Comparison of ENCODE assay signal across 31 mouse cellular contexts in genomic region chr16:94736462-94737358, GRCm38 (mm10).
DNase-seq lines count a peak whose midpoint lies in the region; ATAC-seq and TF ChIP-seq lines count a peak whose summit lies in the region.
"Had no signal": no experiment of that assay in that cellular context is flagged by ENCODE, and none has a peak within 500 bp of the region (broad histone marks: within the 10 kb centered on the region; RNA-seq: fewer than 3 reads in every experiment).

No protein-coding gene starts in this region.

- no peak for TF ChIP-seq CTCF in embryonic fibroblast, embryonic 13.5 days (IDR thresholded peaks at IDR 0.05; ENCODE audit: borderline replicate concordance, insufficient read depth, low read length)

- no peak overlapping the region for H3K27ac ChIP-seq in embryonic facial prominence, embryonic 14.5 days (replicated peaks; ENCODE audit: low read depth, low read length)
- no peak overlapping the region for H3K27ac ChIP-seq in embryonic facial prominence, embryonic 10.5 days (replicated peaks)
- H3K27ac ChIP-seq in heart, embryonic 16.5 days (ENCODE audit: low read length): peak overlapping the region; percentile 37
- H3K27ac ChIP-seq in embryonic fibroblast, embryonic 13.5 days (ENCODE audit: insufficient read depth, low read length): peak overlapping the region; percentile 48
- H3K27ac ChIP-seq: embryonic facial prominence, embryonic 13.5 days; forebrain, embryonic 15.5 days; hindbrain, embryonic 13.5 days; kidney, postnatal 0 days; liver, embryonic 15.5 days; neural tube, embryonic 13.5 days had no signal

- WGBS in embryonic facial prominence, embryonic 14.5 days: 72% methylated on average over 8 of the region's 8 CpGs
- WGBS in embryonic facial prominence, embryonic 10.5 days: 87% methylated on average over 8 of the region's 8 CpGs
- WGBS in heart, embryonic 16.5 days: 50% methylated on average over 8 of the region's 8 CpGs

- peak; percentile 30 for DNase-seq in embryonic facial prominence, embryonic 14.5 days (ENCODE audit: low spot score)
- no peak for DNase-seq in embryonic facial prominence, embryonic 10.5 days (ENCODE audit: low spot score)
- DNase-seq in heart, postnatal 14 days: no peak
- peak; percentile 30 for DNase-seq in Muller cell, postnatal 12 days (ENCODE audit: inconsistent ontology term)
- no peak for DNase-seq in spleen, postnatal 14 days (ENCODE audit: low spot score in 2 of 2)
- DNase-seq: adrenal gland, postnatal 14 days; cerebellum, adult 11 months; cerebellum, adult 9-11 months; embryo, embryonic 11 days; gastrocnemius, postnatal 25 days; heart, postnatal 10 days; kidney, adult 8-10 months; kidney, postnatal 4 days; layer of hippocampus, postnatal 36 days; lung, embryonic 14.5 days; lung, postnatal 14 days; right cerebral cortex, postnatal 4 days; thymus, adult 2 months; thymus, postnatal 4 days had no signal

- no peak overlapping the region for H3K4me3 ChIP-seq in embryonic facial prominence, embryonic 14.5 days (ENCODE audit: low read depth, low read length)
- H3K4me3 ChIP-seq in embryonic facial prominence, embryonic 10.5 days: no peak overlapping the region
- no peak overlapping the region for H3K4me3 ChIP-seq in heart, embryonic 16.5 days (ENCODE audit: low read length)
- no peak overlapping the region for H3K4me3 ChIP-seq in embryonic fibroblast, embryonic 13.5 days (ENCODE audit: insufficient read depth, low read length)
- H3K4me3 ChIP-seq: embryonic facial prominence, embryonic 13.5 days; forebrain, embryonic 15.5 days; hindbrain, embryonic 13.5 days; liver, embryonic 15.5 days; neural tube, embryonic 13.5 days had no signal

- TF ChIP-seq POLR2A in embryonic fibroblast, embryonic 13.5 days (IDR thresholded peaks at IDR 0.05; ENCODE audit: low read depth, low read length): no peak

- H3K4me1 ChIP-seq in embryonic facial prominence, embryonic 14.5 days (ENCODE audit: control insufficient read depth, insufficient read depth, low read length): no peaks in the 10 kb centered on the region
- peaks cover 8% of the 10 kb centered on the region for H3K4me1 ChIP-seq in embryonic facial prominence, embryonic 10.5 days
- peaks cover 12% of the 10 kb centered on the region for H3K4me1 ChIP-seq in heart, embryonic 16.5 days (ENCODE audit: control insufficient read depth, insufficient read depth, low read length)
- H3K4me1 ChIP-seq in embryonic fibroblast, embryonic 13.5 days (ENCODE audit: control insufficient read depth, insufficient read depth, low read length): 0 out of 2 replicates have a peak, but pooled peaks cover 3% of the 10 kb centered on the region
- H3K4me1 ChIP-seq: forebrain, embryonic 15.5 days; liver, embryonic 15.5 days had no signal

- H3K36me3 ChIP-seq in embryonic facial prominence, embryonic 14.5 days (ENCODE audit: control insufficient read depth, insufficient read depth, low read length): no peaks in the 10 kb centered on the region
- no peaks in the 10 kb centered on the region for H3K36me3 ChIP-seq in embryonic facial prominence, embryonic 10.5 days (replicated peaks)
- H3K36me3 ChIP-seq in heart, embryonic 16.5 days (ENCODE audit: control insufficient read depth, insufficient read depth): no peaks in the 10 kb centered on the region
- H3K36me3 ChIP-seq: embryonic facial prominence, embryonic 13.5 days; forebrain, embryonic 15.5 days; hindbrain, embryonic 13.5 days; liver, embryonic 15.5 days; neural tube, embryonic 13.5 days had no signal

- ATAC-seq in embryonic facial prominence, embryonic 14.5 days (ENCODE audit: low read depth): no peak; the same call in 1 of the 2 replicates
- no peak for ATAC-seq in heart, embryonic 16.5 days (replicated peaks; ENCODE audit: extremely low read depth, insufficient read depth, low FRiP score)
- no peak for ATAC-seq in megakaryocyte, adult 5-6 weeks (ENCODE audit: poor library complexity, severe bottlenecking)
- ATAC-seq: forebrain, embryonic 15.5 days; intestine, embryonic 16.5 days; midbrain, embryonic 16.5 days had no signal

- no peak overlapping the region for H3K4me2 ChIP-seq in embryonic facial prominence, embryonic 14.5 days (ENCODE audit: low read depth, low read length)
- no peak overlapping the region for H3K4me2 ChIP-seq in heart, embryonic 16.5 days (ENCODE audit: low read depth, low read length)
- H3K4me2 ChIP-seq: embryonic facial prominence, embryonic 13.5 days; forebrain, embryonic 15.5 days; hindbrain, embryonic 13.5 days; liver, embryonic 15.5 days; lung, embryonic 14.5 days; midbrain, embryonic 11.5 days; neural tube, embryonic 13.5 days had no signal

- H3K27me3 ChIP-seq in embryonic facial prominence, embryonic 14.5 days (replicated peaks; ENCODE audit: control insufficient read depth, insufficient read depth, low read length): no peaks in the 10 kb centered on the region
- H3K27me3 ChIP-seq in embryonic facial prominence, embryonic 10.5 days (replicated peaks; ENCODE audit: low read depth, poor library complexity, severe bottlenecking): no peaks in the 10 kb centered on the region
- no peaks in the 10 kb centered on the region for H3K27me3 ChIP-seq in heart, embryonic 16.5 days (ENCODE audit: control insufficient read depth, insufficient read depth, low read length)
- H3K27me3 ChIP-seq: embryonic facial prominence, embryonic 13.5 days; forebrain, embryonic 15.5 days; hindbrain, embryonic 13.5 days; liver, embryonic 15.5 days; neural tube, embryonic 13.5 days had no signal

- no peak overlapping the region for H3K9ac ChIP-seq in embryonic facial prominence, embryonic 14.5 days (ENCODE audit: low read depth, low read length)
- H3K9ac ChIP-seq in heart, embryonic 16.5 days (ENCODE audit: low read length): no peak overlapping the region
- H3K9ac ChIP-seq: embryonic facial prominence, embryonic 13.5 days; forebrain, embryonic 15.5 days; hindbrain, embryonic 13.5 days; liver, embryonic 15.5 days; lung, embryonic 14.5 days; neural tube, embryonic 13.5 days had no signal

- intact Hi-C loops in heart, postnatal 14 days (cut with DNase I): no loop called here

- no peaks in the 10 kb centered on the region for H3K9me3 ChIP-seq in embryonic facial prominence, embryonic 14.5 days (ENCODE audit: control insufficient read depth, low read length)
- no peaks in the 10 kb centered on the region for H3K9me3 ChIP-seq in embryonic facial prominence, embryonic 10.5 days
- H3K9me3 ChIP-seq in heart, embryonic 16.5 days (replicated peaks; ENCODE audit: control insufficient read depth, low read length): no peaks in the 10 kb centered on the region
- H3K9me3 ChIP-seq: embryonic facial prominence, embryonic 13.5 days; forebrain, embryonic 15.5 days; hindbrain, embryonic 13.5 days; liver, embryonic 15.5 days; neural tube, embryonic 13.5 days had no signal

Comparison
In these comparisons a context has a peak if more than half of its experiments do, and no peak if none do; other contexts are left out.
1. DNase-seq: peak in embryonic facial prominence, embryonic 14.5 days (single experiment) and Muller cell, postnatal 12 days (single experiment); none in embryonic facial prominence, embryonic 10.5 days (single experiment), heart, postnatal 14 days (0 of 2) and spleen, postnatal 14 days (0 of 2).
2. H3K27ac ChIP-seq: peak in heart, embryonic 16.5 days (single experiment) and embryonic fibroblast, embryonic 13.5 days (single experiment); none in embryonic facial prominence, embryonic 14.5 days (single experiment) and embryonic facial prominence, embryonic 10.5 days (single experiment).